Mouse (Mus musculus) CH12.LX (cell line): ENCODE results near the gene Pom121l2. TPM values are rescaled to one million over a fixed set of nuclear protein-coding genes. Genes with fewer than 3 reads are reported as not detected.

Experiments
- DNase-seq: peaks from one replicate; pipeline ENCODE4 v3.0.0-alpha.2; 2013; ENCODE audit errors: extremely low read depth
- H3K27ac ChIP-seq: 2 replicates; pipeline ENCODE4 v1.5.1; 2012; ENCODE audit warnings: low read depth, mild to moderate bottlenecking, control low read depth, moderate library complexity; ENCODE audit not compliant: insufficient read depth
- H3K27me3 ChIP-seq: replicated peaks from 2 replicates; pipeline ENCODE3; 2012; ENCODE audit warnings: inconsistent platforms
- H3K36me3 ChIP-seq, 2 experiments: replicated peaks in 1 of 2; 2 replicates each; pipeline versions ENCODE3 to v1.6.1; 2012; ENCODE audit warnings: inconsistent platforms in 1 of 2, low read length in 1 of 2, mild to moderate bottlenecking in 1 of 2, mixed read lengths in 1 of 2, moderate library complexity in 1 of 2; ENCODE audit not compliant: control insufficient read depth in 1 of 2, insufficient read depth in 1 of 2
- H3K4me1 ChIP-seq, 2 experiments: 2 replicates each; pipeline ENCODE4 v1.6.1; 2012; ENCODE audit warnings: inconsistent platforms in 1 of 2, moderate library complexity in 1 of 2; ENCODE audit not compliant: insufficient read depth in 2 of 2, control insufficient read depth in 1 of 2
- H3K4me2 ChIP-seq: 2 replicates; pipeline ENCODE4 v1.6.1; 2012; ENCODE audit warnings: low read depth, mild to moderate bottlenecking, control low read depth; ENCODE audit not compliant: poor library complexity, insufficient read depth, severe bottlenecking
- H3K4me3 ChIP-seq, 3 experiments: fragments of 150-350 bp in 1 of 3; sonication (generic) in 1 of 3; replicated peaks in 1 of 3; 2 replicates each; pipeline versions ENCODE3 to v1.5.1; 2011 to 2012; ENCODE audit warnings: low read depth in 2 of 3, low read length in 2 of 3, mild to moderate bottlenecking in 2 of 3, moderate library complexity in 2 of 3, control low read depth in 1 of 3, improper control_type of control experiment in 1 of 3, inconsistent platforms in 1 of 3, mixed read lengths in 1 of 3; ENCODE audit not compliant: poor library complexity in 1 of 3
- H3K79me2 ChIP-seq: replicated peaks from 2 replicates; pipeline ENCODE4 v1.6.1; 2012; ENCODE audit warnings: mild to moderate bottlenecking, moderate library complexity; ENCODE audit not compliant: control insufficient read depth, poor library complexity, insufficient read depth, severe bottlenecking; ENCODE audit errors: extremely low read depth
- H3K9ac ChIP-seq: 2 replicates; pipeline ENCODE4 v1.6.1; 2012; ENCODE audit warnings: low read depth, mild to moderate bottlenecking, control low read depth, moderate library complexity; ENCODE audit not compliant: insufficient read depth
- H3K9me3 ChIP-seq: replicated peaks from 2 replicates; pipeline ENCODE3; 2012; ENCODE audit warnings: low read length, inconsistent platforms, mixed read lengths
- CHD1 ChIP-seq: IDR thresholded peaks from 2 replicates; pipeline ENCODE4 v1.6.1; 2012; ENCODE audit warnings: low read depth, low read length, improper control_type of control experiment, inconsistent platforms
- E2F4 ChIP-seq: IDR thresholded peaks from 2 replicates; pipeline ENCODE4 v1.6.1; 2011; ENCODE audit warnings: low read depth, low read length, improper control_type of control experiment; ENCODE audit not compliant: insufficient replicate concordance
- ELF1 ChIP-seq: IDR thresholded peaks from 2 replicates; pipeline ENCODE4 v1.6.1; 2014; ENCODE audit warnings: low read depth, mild to moderate bottlenecking, inconsistent platforms, low read length, improper control_type of control experiment
- EP300 ChIP-seq: IDR thresholded peaks from 2 replicates; pipeline ENCODE4 v1.6.1; 2011; ENCODE audit warnings: low read length, improper control_type of control experiment
- HCFC1 ChIP-seq: IDR thresholded peaks from 2 replicates; pipeline ENCODE4 v1.6.1; 2012; ENCODE audit warnings: low read depth, mild to moderate bottlenecking, inconsistent platforms, low read length, improper control_type of control experiment
- IRF4 ChIP-seq: IDR thresholded peaks from 2 replicates; pipeline ENCODE4 v1.6.1; 2014; ENCODE audit warnings: low read depth, mild to moderate bottlenecking, inconsistent platforms, low read length, improper control_type of control experiment
- MAFK ChIP-seq: IDR thresholded peaks from 2 replicates; pipeline ENCODE4 v1.6.1; 2011; ENCODE audit warnings: low read length, improper control_type of control experiment; ENCODE audit not compliant: insufficient replicate concordance
- MAX ChIP-seq: IDR thresholded peaks from 2 replicates; pipeline ENCODE4 v1.6.1; 2011; ENCODE audit warnings: low read length, improper control_type of control experiment
- MXI1 ChIP-seq: IDR thresholded peaks from 2 replicates; pipeline ENCODE4 v1.6.1; 2011; ENCODE audit warnings: mild to moderate bottlenecking, low read depth, low read length, improper control_type of control experiment
- NRF1 ChIP-seq: IDR thresholded peaks from 2 replicates; pipeline ENCODE4 v1.6.1; 2014; ENCODE audit warnings: low read depth, mild to moderate bottlenecking, inconsistent platforms, low read length, improper control_type of control experiment, moderate library complexity
- POLR2AphosphoS2 ChIP-seq: IDR thresholded peaks from 2 replicates; pipeline ENCODE4 v1.6.1; 2011; ENCODE audit warnings: low read depth, low read length, improper control_type of control experiment
- RCOR1 ChIP-seq: conservative IDR thresholded peaks from 2 replicates; pipeline ENCODE4 v1.6.1; 2012; ENCODE audit warnings: low read depth, mild to moderate bottlenecking, inconsistent platforms, low read length, improper control_type of control experiment
- SIN3A ChIP-seq: IDR thresholded peaks from 2 replicates; pipeline ENCODE4 v1.6.1; 2012; ENCODE audit warnings: low read length, improper control_type of control experiment, inconsistent platforms
- TBP ChIP-seq: conservative IDR thresholded peaks from 2 replicates; pipeline ENCODE4 v1.6.1; 2011; ENCODE audit warnings: low read depth, low read length, improper control_type of control experiment
- UBTF ChIP-seq: IDR thresholded peaks from 2 replicates; pipeline ENCODE4 v1.6.1; 2012; ENCODE audit warnings: low read depth, mild to moderate bottlenecking, inconsistent platforms, low read length, improper control_type of control experiment, moderate library complexity
- USF1 ChIP-seq: IDR thresholded peaks from 2 replicates; pipeline ENCODE4 v1.6.1; 2014; ENCODE audit warnings: low read depth, mild to moderate bottlenecking, inconsistent platforms, low read length, improper control_type of control experiment
- ZC3H11A ChIP-seq: IDR thresholded peaks from 2 replicates; pipeline ENCODE4 v1.6.1; 2012; ENCODE audit warnings: low read depth, mild to moderate bottlenecking, inconsistent platforms, low read length, improper control_type of control experiment
- ZKSCAN1 ChIP-seq: IDR thresholded peaks from 2 replicates; pipeline ENCODE4 v1.6.1; 2012; ENCODE audit warnings: low read depth, inconsistent platforms, low read length, improper control_type of control experiment, borderline replicate concordance
- ZNF384 ChIP-seq: IDR thresholded peaks from 2 replicates; pipeline ENCODE4 v1.6.1; 2012; ENCODE audit warnings: low read depth, low read length, improper control_type of control experiment, inconsistent platforms
- dilution Hi-C: fragments of 300-500 bp; cut with MboI; formaldehyde crosslinking; loops from 2 replicates; pipeline ENCODE4 v1.14.3; 2020; ENCODE audit warnings: low sequenced_read_pairs; ENCODE audit not compliant: extremely low pct_unique_long_range_greater_than_20kb, extremely low pct_ligation_motif_present
- in situ Hi-C: fragments of 300-500 bp; cut with MboI; formaldehyde crosslinking; loops from 3 replicates; pipeline ENCODE4 v1.14.3; 2019; ENCODE audit warnings: low sequenced_read_pairs, low pct_ligation_motif_present, low pct_unique_long_range_greater_than_20kb, mixed read lengths
- polyA plus RNA-seq: library from polyadenylated mRNA; unstranded; fragments of >175 nt; gene quantifications from 2 replicates; pipeline ENCODE4 v1.2.1, GENCODE M21; 2012; ENCODE audit warnings: low read depth; ENCODE audit not compliant: insufficient read length
- total RNA-seq, 2 experiments: library from RNA; depleted of rRNA; stranded (reverse); fragments of 300-350 nt in 1 of 2; fragments of >200 nt in 1 of 2; gene quantifications; 2 replicates each; pipeline ENCODE4 v1.2.3; 2012 to 2014

The Pom121l2 gene
- total and polyA plus RNA-seq, 3 experiments, result not detected

- no peak for TF ChIP-seq MAX
- no peak for TF ChIP-seq EP300
- TF ChIP-seq UBTF, result no peak
- TF ChIP-seq USF1, result no peak
- TF ChIP-seq HCFC1, result no peak
- TF ChIP-seq CHD1, result no peak
- no peak for TF ChIP-seq ZKSCAN1
- no peak for TF ChIP-seq MXI1
- no peak for TF ChIP-seq POLR2AphosphoS2
- no peak for TF ChIP-seq RCOR1
- peak; percentile 31; the same call in 1 of the 2 replicates for TF ChIP-seq NRF1
Observed at GRCm38 (mm10) chr13:22020901-22021339, 39.9 kb downstream of the Pom121l2 start (continued).

GRCm38 (mm10) chr13:22021581-22021980 is 40.6 kb downstream of the Pom121l2 start:
- no peak for DNase-seq
- Histone ChIP-seq H3K4me1 (peaks cover 0 to under 1% of the 10 kb centered on the region in 2 experiments; a peak in 2 of 4 replicates), H3K27ac (peak overlapping the region; percentile 52), H3K9me3 (no peaks in the 10 kb centered on the region), H3K9ac (peak overlapping the region; percentile 92), H3K4me3 (peak overlapping the region; percentile 67 to 72 (median 68)), H3K4me2 (peak overlapping the region; percentile 91), H3K27me3 (peaks cover 13% of the 10 kb centered on the region), H3K36me3 (no peaks in the 10 kb centered on the region), H3K79me2 (no peaks in the 10 kb centered on the region)
- TF ChIP-seq MAFK, result peak; percentile 70
- TF ChIP-seq SIN3A, result 0 out of 2 replicates have a peak, but pooled peaks have one; percentile 41
- no peak for TF ChIP-seq USF1
- dilution Hi-C loops, result no loop called here
- in situ Hi-C loops, result loop anchor here (5.0 to 25.0 kb wide), 3 partner anchors 44 to 847 kb away; partner anchors contain the start of genes Trim27 and Zkscan3

- H3K9me3 ChIP-seq, result no peaks in the 10 kb centered on the region
- peak overlapping the region; percentile 52; the same call in 1 of the 2 replicates for H3K27ac ChIP-seq
- H3K27me3 ChIP-seq, result peaks cover 13% of the 10 kb centered on the region
- no peaks in the 10 kb centered on the region; a peak in 1 of 4 replicates for H3K4me1 ChIP-seq
- peak overlapping the region; percentile 91 for H3K4me2 ChIP-seq
- TF ChIP-seq ZNF384 (peak; percentile 92), E2F4 (peak; percentile 81; the same call in 1 of the 2 replicates), ZC3H11A (no peak), MAX (no peak), POLR2AphosphoS2 (no peak), IRF4 (no peak), USF1 (no peak), NRF1 (peak; percentile 34; the same call in 1 of the 2 replicates), MAFK (peak; percentile 98), TBP (peak; percentile 100), CHD1 (no peak), ELF1 (peak; percentile 95)
- dilution Hi-C loops (no loop called here), in situ Hi-C loops (loop anchor here (5.0 to 25.0 kb wide), 3 partner anchors 45 to 847 kb away; partner anchors contain the start of genes Trim27 and Zkscan3)
- H3K79me2 ChIP-seq, result no peaks in the 10 kb centered on the region
- no peaks in the 10 kb centered on the region for H3K36me3 ChIP-seq
- H3K4me3 ChIP-seq, result peak overlapping the region; percentile 67 to 72 (median 68)
- peak overlapping the region; percentile 92 for H3K9ac ChIP-seq
- peak; percentile 96 for DNase-seq
Observed at GRCm38 (mm10) chr13:22022241-22022640, 41.2 kb downstream of the Pom121l2 start.
